Mouse (Mus musculus): ENCODE measurements around the gene Cdca3. TPM values are rescaled to one million over a fixed set of nuclear protein-coding genes. Genes with fewer than 3 reads are reported as not detected.
"Not testable (repeated sequence)": the region's sequence is repeated elsewhere in the genome, so short reads cannot be mapped to it uniquely, and the experiment has no call there.

Cdca3 gene
- polyA plus RNA-seq, 1 experiment from 2014 or later = 66.3 TPM

- DNase-seq (ENCODE audit: low read depth, low spot score) (no peak), ATAC-seq (peak; percentile 60)
- POLR2A ChIA-PET = interaction anchor here (0.7 to 6.4 kb wide), 10 partner anchors 14 to 63 kb away, joined by 3 to 27 read pairs (median 3); partner anchors contain the start of genes Cdca3 and Usp5
- in situ Hi-C loops (cut with MboI; ENCODE audit: low pct_unique_long_range_greater_than_20kb) = no loop called here
- CTCF ChIA-PET = interaction anchor here (0.9 to 1.8 kb wide), 4 partner anchors 14 to 38 kb away, joined by 3 to 4 read pairs (median 4); no protein-coding TSS in a partner anchor
- TF ChIP-seq CTCF (IDR thresholded peaks at IDR 0.05) = no peak
- no peaks in the 10 kb centered on the region for H3K27me3 ChIP-seq
Observed at GRCm38 (mm10) chr6:124808358-124809012, 20.9 kb upstream of the Cdca3 start, which contains the start of gene Spsb2. Spsb2 (plus strand) TSS chr6:124808661.

DNA sequence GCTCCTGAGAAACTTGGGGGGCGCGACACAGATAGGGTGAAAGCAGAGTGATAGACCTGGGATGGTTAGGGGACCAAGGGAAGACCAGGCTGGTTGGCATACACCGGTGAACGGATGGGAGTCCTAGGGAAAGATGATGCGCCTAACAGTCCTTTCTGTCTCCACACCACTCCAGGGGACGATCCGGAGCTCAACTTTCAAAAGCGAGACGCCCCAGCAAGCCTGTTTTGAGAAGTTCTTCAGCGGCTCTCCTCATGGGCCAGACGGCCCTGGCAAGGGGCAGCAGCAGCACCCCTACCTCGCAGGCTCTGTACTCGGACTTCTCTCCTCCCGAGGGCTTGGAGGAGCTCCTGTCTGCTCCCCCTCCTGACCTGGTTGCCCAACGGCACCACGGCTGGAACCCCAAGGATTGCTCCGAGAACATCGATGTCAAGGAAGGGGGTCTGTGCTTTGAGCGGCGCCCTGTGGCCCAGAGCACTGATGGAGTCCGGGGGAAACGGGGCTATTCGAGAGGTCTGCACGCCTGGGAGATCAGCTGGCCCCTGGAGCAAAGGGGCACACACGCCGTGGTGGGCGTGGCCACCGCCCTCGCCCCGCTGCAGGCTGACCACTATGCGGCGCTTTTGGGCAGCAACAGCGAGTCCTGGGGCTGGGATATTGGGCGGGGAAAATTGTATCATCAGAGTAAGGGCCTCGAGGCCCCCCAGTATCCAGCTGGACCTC lies 20.1 kb upstream of the Cdca3 start:
- CTCF ChIA-PET = interaction anchor here (0.8 to 1.8 kb wide), 6 partner anchors 11 to 66 kb away, joined by 3 to 4 read pairs (median 4); no protein-coding TSS in a partner anchor
- peak; percentile 24 for ATAC-seq

GRCm38 (mm10) chr6:124809775-124810538 lies 19.4 kb upstream of the Cdca3 start:
- H3K27me3 ChIP-seq = no peaks in the 10 kb centered on the region
- TF ChIP-seq CTCF (IDR thresholded peaks at IDR 0.05) = no peak
- CTCF ChIA-PET = interaction anchor here (0.8 to 1.8 kb wide), 7 partner anchors 10 to 67 kb away, joined by 3 to 4 read pairs (median 3); no protein-coding TSS in a partner anchor
- DNase-seq (ENCODE audit: low read depth, low spot score) (no peak), ATAC-seq (no peak)
- in situ Hi-C loops (cut with MboI; ENCODE audit: low pct_unique_long_range_greater_than_20kb) = no loop called here
- POLR2A ChIA-PET = interaction anchor here (0.9 to 6.4 kb wide), 4 partner anchors 19 to 65 kb away, joined by 3 to 27 read pairs (median 4); partner anchors contain the start of genes Cdca3 and Usp5

More for the DNA sequence above, 20.1 kb upstream of the Cdca3 start:
- in situ Hi-C loops (cut with MboI; ENCODE audit: low pct_unique_long_range_greater_than_20kb) = no loop called here
- POLR2A ChIA-PET = interaction anchor here (0.7 to 6.4 kb wide), 7 partner anchors 13 to 64 kb away, joined by 3 to 27 read pairs (median 4); partner anchors contain the start of genes Cdca3 and Usp5
- no peak for TF ChIP-seq CTCF (IDR thresholded peaks at IDR 0.05)
- DNase-seq (ENCODE audit: low read depth, low spot score) = no peak
- H3K27me3 ChIP-seq = no peaks in the 10 kb centered on the region

GRCm38 (mm10) chr6:124810566-124811402 lies 18.6 kb upstream of the Cdca3 start:
- in situ Hi-C loops (cut with MboI; ENCODE audit: low pct_unique_long_range_greater_than_20kb); ATAC-seq; H3K27me3 ChIP-seq; DNase-seq (ENCODE audit: low read depth, low spot score): not testable (repeated sequence)
- CTCF ChIA-PET = interaction anchor here (1.2 to 1.8 kb wide), 3 partner anchors 15 to 52 kb away, joined by 3 to 5 read pairs (median 4); no protein-coding TSS in a partner anchor
- POLR2A ChIA-PET = interaction anchor here (1.4 to 6.4 kb wide), 5 partner anchors 11 to 124 kb away, joined by 3 to 27 read pairs (median 3); partner anchors contain the start of genes Cdca3 and Usp5

DNA sequence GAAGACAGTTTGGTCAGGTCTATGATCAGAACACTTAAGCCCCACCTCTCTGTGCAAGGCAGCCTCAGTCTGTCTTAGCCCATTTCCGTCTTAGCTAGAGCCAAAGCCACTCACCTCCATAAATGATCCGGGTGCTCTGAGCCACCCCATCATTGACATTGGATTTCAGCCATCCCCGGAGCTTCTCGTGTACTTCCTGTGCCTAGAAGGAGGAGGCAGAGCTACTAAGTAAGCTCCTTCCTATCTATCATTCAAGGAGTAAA lies 18.0 kb upstream of the Cdca3 start:
- no peaks in the 10 kb centered on the region for H3K27me3 ChIP-seq
- ChIA-PET POLR2A (interaction anchor here (1.3 to 6.4 kb wide), 6 partner anchors 10 to 124 kb away, joined by 3 to 27 read pairs (median 3); partner anchors contain the start of genes Cdca3 and Usp5), CTCF (interaction anchor here (1.2 to 1.4 kb wide), 2 partner anchors 15 to 52 kb away, joined by 3 to 5 read pairs; no protein-coding TSS in a partner anchor)
- no peak for DNase-seq (ENCODE audit: low read depth, low spot score)
- no peak for ATAC-seq
- TF ChIP-seq CTCF (IDR thresholded peaks at IDR 0.05) = no peak
- in situ Hi-C loops (cut with MboI; ENCODE audit: low pct_unique_long_range_greater_than_20kb) = no loop called here

GRCm38 (mm10) chr6:124811701-124812560 lies 17.4 kb upstream of the Cdca3 start:
- TF ChIP-seq CTCF (IDR thresholded peaks at IDR 0.05) = no peak
- ChIA-PET CTCF (interaction anchor here (0.6 to 1.4 kb wide), 2 partner anchors 16 to 19 kb away, joined by 3 to 5 read pairs; no protein-coding TSS in a partner anchor), POLR2A (interaction anchor here (1.3 to 6.4 kb wide), 7 partner anchors 10 to 123 kb away, joined by 3 to 27 read pairs (median 3); partner anchors contain the start of genes Cdca3 and Usp5)
- no peak for DNase-seq (ENCODE audit: low read depth, low spot score)
- no peak for ATAC-seq
- no peaks in the 10 kb centered on the region for H3K27me3 ChIP-seq
- in situ Hi-C loops (cut with MboI; ENCODE audit: low pct_unique_long_range_greater_than_20kb) = no loop called here

GRCm38 (mm10) chr6:124812848-124813247 lies 16.5 kb upstream of the Cdca3 start:
- in situ Hi-C loops (cut with MboI; ENCODE audit: low pct_unique_long_range_greater_than_20kb) = no loop called here
- no peak for TF ChIP-seq CTCF (IDR thresholded peaks at IDR 0.05)
- no peak for DNase-seq (ENCODE audit: low read depth, low spot score)
- POLR2A ChIA-PET = interaction anchor here (1.3 to 6.4 kb wide), 3 partner anchors 11 to 117 kb away, joined by 3 to 27 read pairs (median 6); partner anchors contain the start of genes Cdca3 and Usp5
- CTCF ChIA-PET = no interaction called here
- H3K27me3 ChIP-seq = no peaks in the 10 kb centered on the region
- ATAC-seq = no peak

- ChIA-PET CTCF (interaction anchor here (0.9 kb wide), 1 partner anchor 9 kb away, joined by 3 read pairs; no protein-coding TSS in a partner anchor), POLR2A (interaction anchor here (0.6 to 6.4 kb wide), 5 partner anchors 8 to 157 kb away, joined by 3 to 27 read pairs (median 4); partner anchors contain the start of genes Cdca3 and Usp5)
- in situ Hi-C loops (cut with MboI; ENCODE audit: low pct_unique_long_range_greater_than_20kb) = no loop called here
- ATAC-seq = no peak
- TF ChIP-seq CTCF (IDR thresholded peaks at IDR 0.05) = no peak
- DNase-seq (ENCODE audit: low read depth, low spot score) = no peak
- H3K27me3 ChIP-seq = no peaks in the 10 kb centered on the region
Observed at GRCm38 (mm10) chr6:124813496-124813895, 15.9 kb upstream of the Cdca3 start.
